Mouse (Mus musculus) layer of hippocampus, postnatal 14 days (tissue): ENCODE measurements at regions not wholly inside any gene's neighbourhood (a gene's known extent, or its start where the extent isn't known, plus 50 kb on each side); places are given as distances from the start of the nearest gene placed in this dataset.

Experiments used
- DNase-seq, 2 experiments: peaks; one replicate each; pipeline ENCODE4 v3.0.0; 2021 to 2022; ENCODE audit warnings: low spot score in 2 of 2, mixed read lengths in 1 of 2

GRCm38 (mm10) chr7:71214500-71215055 lies 136.7 kb downstream of the Gm10295 start:
- DNase-seq: no peak

GRCm38 (mm10) chr7:71193131-71193530 lies 158.2 kb downstream of the Gm10295 start:
- DNase-seq: peak; percentile 6 to 13

- DNase-seq: no peak
Measured at GRCm38 (mm10) chr7:71190161-71190711, 161.0 kb downstream of the Gm10295 start.

GRCm38 (mm10) chr7:71189757-71190156 lies 161.5 kb downstream of the Gm10295 start:
- DNase-seq: no peak

GRCm38 (mm10) chr7:71188119-71188518 lies 163.2 kb downstream of the Gm10295 start:
- DNase-seq: no peak

- no peak for DNase-seq
Measured at GRCm38 (mm10) chr7:71174871-71175270, 176.4 kb downstream of the Gm10295 start.

- DNase-seq: no peak
Measured at GRCm38 (mm10) chr7:71139068-71139467, 212.2 kb downstream of the Gm10295 start.

GRCm38 (mm10) chr7:71129981-71130380 lies 221.3 kb downstream of the Gm10295 start:
- no peak for DNase-seq

- no peak for DNase-seq
Measured at GRCm38 (mm10) chr7:71128928-71129327, 222.4 kb downstream of the Gm10295 start.

- DNase-seq: peak in 1 of 2 experiments; percentile 4
Measured at GRCm38 (mm10) chr7:71121453-71121852, 229.8 kb downstream of the Gm10295 start.

- no peak for DNase-seq
Measured at GRCm38 (mm10) chr7:71120975-71121374, 230.3 kb downstream of the Gm10295 start.

GRCm38 (mm10) chr7:71119987-71120386 lies 231.3 kb downstream of the Gm10295 start:
- no peak for DNase-seq

- DNase-seq: no peak
Measured at GRCm38 (mm10) chr7:71107101-71107500, 244.2 kb downstream of the Gm10295 start.

GRCm38 (mm10) chr7:71100266-71100665 lies 251.0 kb downstream of the Gm10295 start:
- DNase-seq: no peak

GRCm38 (mm10) chr7:71098276-71098675 lies 253.0 kb downstream of the Gm10295 start:
- no peak for DNase-seq

- no peak for DNase-seq
Measured at GRCm38 (mm10) chr7:71093301-71093939, 257.9 kb downstream of the Gm10295 start.

GRCm38 (mm10) chr7:71092825-71093224 lies 258.5 kb downstream of the Gm10295 start:
- no peak for DNase-seq

- DNase-seq: peak in 1 of 2 experiments; percentile 1
Measured at GRCm38 (mm10) chr7:71092301-71092700, 259.0 kb downstream of the Gm10295 start.

GRCm38 (mm10) chr7:71064446-71065391 lies 286.6 kb downstream of the Gm10295 start:
- no peak for DNase-seq

GRCm38 (mm10) chr7:71050825-71051224 lies 300.5 kb downstream of the Gm10295 start:
- DNase-seq: no peak

GRCm38 (mm10) chr7:71047201-71047600 lies 304.1 kb downstream of the Gm10295 start:
- no peak for DNase-seq

GRCm38 (mm10) chr7:71046596-71046995 lies 304.7 kb downstream of the Gm10295 start:
- DNase-seq: no peak
